Mouse (Mus musculus): ENCODE measurements around the gene Fzd9. TPM values are rescaled to one million over a fixed set of nuclear protein-coding genes. Genes with fewer than 3 reads are reported as not detected.
A peak's percentile ranks its signal among the peaks of the same experiment; 100 is the strongest.

Fzd9 gene
- polyA plus RNA-seq (2012; rRNA removed) = 0.06 and 0.58 TPM in 2 replicates

DNA sequence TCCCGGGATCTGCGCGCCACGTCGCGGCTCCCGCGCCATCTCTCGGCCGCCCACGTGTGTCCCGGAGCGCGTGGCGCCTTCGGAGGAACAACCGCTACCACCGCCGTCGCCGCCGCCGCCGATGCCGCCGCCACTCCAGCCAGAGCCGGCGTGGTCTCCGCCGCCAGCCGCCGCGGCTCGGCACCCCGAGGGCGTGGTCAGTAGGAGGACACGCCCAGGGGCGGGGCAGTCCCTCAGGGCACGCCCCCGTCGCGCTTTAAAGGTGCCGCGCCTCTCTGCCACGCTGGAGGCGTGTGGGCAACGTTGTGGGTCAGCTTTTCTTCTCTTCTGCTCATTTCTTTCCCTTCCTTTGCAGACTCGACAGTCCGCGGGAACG is at the start of gene Fzd9:
TSS of gene Fzd9 (minus strand) at position 152 of the 376 bp plus-strand sequence.
- TF ChIP-seq CTCF (IDR thresholded peaks at IDR 0.05; ENCODE audit: borderline replicate concordance, control insufficient read depth, extremely low read depth, insufficient read depth, low read length, poor library complexity) (no peak), POLR2A (IDR thresholded peaks at IDR 0.05; ENCODE audit: control insufficient read depth, extremely low read depth, insufficient read depth, low read length, poor library complexity) (no peak; the same call in 1 of the 2 replicates)
- under 1% methylated on average over 51 of the region's 51 CpGs for WGBS
- peaks cover 6% of the 10 kb centered on the region for H3K36me3 ChIP-seq (ENCODE audit: control insufficient read depth, insufficient read depth, low read length)

DNA sequence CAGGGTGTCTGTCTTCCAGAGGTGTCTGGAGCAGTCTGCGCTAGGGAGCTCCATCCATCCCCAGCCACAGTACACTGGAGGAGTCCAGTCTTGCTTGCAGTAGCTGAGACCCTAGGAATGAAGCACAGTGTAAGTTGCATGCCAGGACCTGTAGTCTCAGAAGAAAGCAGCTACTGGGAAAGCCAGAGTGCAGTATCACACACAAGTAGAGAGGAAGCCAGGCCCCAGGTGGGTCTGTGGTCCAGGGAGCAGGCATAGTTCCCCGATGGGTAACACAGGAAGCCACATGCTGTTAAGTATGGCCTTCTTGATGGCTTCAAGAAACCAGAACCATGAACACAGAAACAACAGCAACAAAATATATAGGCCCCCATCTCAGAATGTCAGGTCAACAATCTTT is 41.0 kb upstream of the Fzd9 start:
- Histone ChIP-seq H3K27me3 (ENCODE audit: control insufficient read depth, insufficient read depth, low read length) (no peaks in the 10 kb centered on the region), H3K36me3 (ENCODE audit: control insufficient read depth, insufficient read depth, low read length) (no peaks in the 10 kb centered on the region), H3K27ac (ENCODE audit: control insufficient read depth, insufficient read depth, low read length) (no peak overlapping the region), H3K4me3 (ENCODE audit: control insufficient read depth, insufficient read depth, low read length) (no peak overlapping the region), H3K4me1 (replicated peaks; ENCODE audit: control insufficient read depth, insufficient read depth, low read length) (no peaks in the 10 kb centered on the region)
- TF ChIP-seq POLR2A (IDR thresholded peaks at IDR 0.05; ENCODE audit: control insufficient read depth, extremely low read depth, insufficient read depth, low read length, poor library complexity) (no peak), CTCF (IDR thresholded peaks at IDR 0.05; ENCODE audit: borderline replicate concordance, control insufficient read depth, extremely low read depth, insufficient read depth, low read length, poor library complexity) (no peak)
- DNase-seq = no peak
- WGBS = 50% methylated on average over 2 of the region's 2 CpGs

More for the DNA sequence above, at the start of gene Fzd9:
- DNase-seq = peak; percentile 71
- peaks cover 7% of the 10 kb centered on the region; the same call in 1 of the 2 replicates for H3K27me3 ChIP-seq (ENCODE audit: control insufficient read depth, insufficient read depth, low read length)
- peaks cover 15% of the 10 kb centered on the region for H3K4me1 ChIP-seq (replicated peaks; ENCODE audit: control insufficient read depth, insufficient read depth, low read length)
- H3K27ac ChIP-seq (ENCODE audit: control insufficient read depth, insufficient read depth, low read length) = no peak within 1 kb of the TSS
- H3K4me3 ChIP-seq (ENCODE audit: control insufficient read depth, insufficient read depth, low read length) = peak within 1 kb of the TSS; percentile 45

DNA sequence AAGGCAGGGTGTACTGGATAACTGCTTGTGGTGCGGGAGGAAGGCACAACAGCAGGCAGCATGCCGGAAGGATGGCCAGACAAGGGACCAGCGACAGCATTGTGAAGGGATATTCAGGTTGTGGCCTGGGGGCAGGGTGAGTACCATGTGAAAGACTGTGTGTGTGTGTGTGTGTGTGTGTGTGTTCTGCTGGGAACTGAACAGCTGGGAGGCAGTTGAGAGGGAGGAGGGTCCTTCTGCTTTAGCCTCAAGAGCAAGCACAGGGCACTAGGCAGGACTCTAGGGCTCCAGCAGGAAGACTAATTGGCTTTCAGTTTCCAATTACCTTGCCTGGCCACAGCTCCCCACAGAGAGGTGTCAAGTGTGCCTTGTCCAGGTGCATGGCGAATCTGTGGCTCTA is 40.2 kb upstream of the Fzd9 start:
- no peaks in the 10 kb centered on the region for H3K27me3 ChIP-seq (ENCODE audit: control insufficient read depth, insufficient read depth, low read length)
- DNase-seq = no peak
- no peaks in the 10 kb centered on the region for H3K4me1 ChIP-seq (replicated peaks; ENCODE audit: control insufficient read depth, insufficient read depth, low read length)
- H3K27ac ChIP-seq (ENCODE audit: control insufficient read depth, insufficient read depth, low read length) = no peak overlapping the region
- no peak for TF ChIP-seq POLR2A (IDR thresholded peaks at IDR 0.05; ENCODE audit: control insufficient read depth, extremely low read depth, insufficient read depth, low read length, poor library complexity)
- 82% methylated on average over 4 of the region's 4 CpGs for WGBS
- no peaks in the 10 kb centered on the region for H3K36me3 ChIP-seq (ENCODE audit: control insufficient read depth, insufficient read depth, low read length)
- H3K4me3 ChIP-seq (ENCODE audit: control insufficient read depth, insufficient read depth, low read length) = no peak overlapping the region

DNA sequence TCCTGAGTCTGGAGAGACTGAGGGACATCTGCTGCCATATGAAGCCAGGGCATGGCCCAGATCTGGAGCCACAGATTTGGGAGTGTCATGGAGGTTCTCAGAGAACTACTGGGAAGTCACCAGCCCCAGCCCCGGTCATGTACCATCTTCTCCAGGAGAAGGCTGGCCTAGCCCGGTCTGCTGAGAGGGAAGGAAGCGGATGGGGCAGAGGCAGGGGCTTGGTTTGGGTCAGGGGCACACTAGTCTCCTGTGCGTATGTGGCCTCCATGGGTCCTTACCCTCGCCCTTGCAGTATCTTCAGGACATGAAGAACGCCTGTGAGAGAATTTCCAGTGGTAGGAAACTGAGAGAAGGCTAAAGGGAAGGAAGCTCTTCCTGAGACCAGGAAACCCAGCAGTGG is 39.7 kb upstream of the Fzd9 start:
- Histone ChIP-seq H3K4me1 (replicated peaks; ENCODE audit: control insufficient read depth, insufficient read depth, low read length) (no peaks in the 10 kb centered on the region), H3K27ac (ENCODE audit: control insufficient read depth, insufficient read depth, low read length) (no peak overlapping the region), H3K27me3 (ENCODE audit: control insufficient read depth, insufficient read depth, low read length) (no peaks in the 10 kb centered on the region), H3K36me3 (ENCODE audit: control insufficient read depth, insufficient read depth, low read length) (no peaks in the 10 kb centered on the region), H3K4me3 (ENCODE audit: control insufficient read depth, insufficient read depth, low read length) (no peak overlapping the region)
- no peak for DNase-seq
- WGBS = 93% methylated on average over 6 of the region's 6 CpGs
- TF ChIP-seq CTCF (IDR thresholded peaks at IDR 0.05; ENCODE audit: borderline replicate concordance, control insufficient read depth, extremely low read depth, insufficient read depth, low read length, poor library complexity) = no peak
- TF ChIP-seq POLR2A (IDR thresholded peaks at IDR 0.05; ENCODE audit: control insufficient read depth, extremely low read depth, insufficient read depth, low read length, poor library complexity) = no peak

DNA sequence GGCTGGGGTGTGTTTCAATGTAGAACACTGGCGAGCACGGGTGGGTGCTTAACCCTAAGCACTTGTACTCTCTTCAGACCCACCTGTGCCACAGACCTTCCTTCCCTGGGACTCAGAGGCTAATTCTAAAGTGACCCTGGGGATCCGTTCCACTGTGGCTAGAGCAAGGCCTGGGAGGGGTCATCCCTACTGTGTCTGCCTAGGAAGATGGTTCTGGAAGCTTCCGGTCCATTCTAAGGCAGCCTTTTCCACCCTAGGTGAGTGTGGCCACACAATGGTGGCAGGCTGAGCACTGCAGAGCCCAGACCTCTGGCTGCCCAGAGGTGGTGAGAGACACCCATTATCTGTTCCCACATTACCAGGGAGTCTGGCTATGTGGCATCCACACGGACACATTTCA is 35.9 kb upstream of the Fzd9 start:
- H3K27ac ChIP-seq (ENCODE audit: control insufficient read depth, insufficient read depth, low read length) = no peak overlapping the region
- no peaks in the 10 kb centered on the region for H3K27me3 ChIP-seq (ENCODE audit: control insufficient read depth, insufficient read depth, low read length)
- 91% methylated on average over 5 of the region's 5 CpGs for WGBS
- H3K4me3 ChIP-seq (ENCODE audit: control insufficient read depth, insufficient read depth, low read length) = no peak overlapping the region
- no peaks in the 10 kb centered on the region for H3K4me1 ChIP-seq (replicated peaks; ENCODE audit: control insufficient read depth, insufficient read depth, low read length)
- DNase-seq = no peak
- H3K36me3 ChIP-seq (ENCODE audit: control insufficient read depth, insufficient read depth, low read length) = no peaks in the 10 kb centered on the region
- TF ChIP-seq CTCF (IDR thresholded peaks at IDR 0.05; ENCODE audit: borderline replicate concordance, control insufficient read depth, extremely low read depth, insufficient read depth, low read length, poor library complexity) = no peak
- TF ChIP-seq POLR2A (IDR thresholded peaks at IDR 0.05; ENCODE audit: control insufficient read depth, extremely low read depth, insufficient read depth, low read length, poor library complexity) = no peak

DNA sequence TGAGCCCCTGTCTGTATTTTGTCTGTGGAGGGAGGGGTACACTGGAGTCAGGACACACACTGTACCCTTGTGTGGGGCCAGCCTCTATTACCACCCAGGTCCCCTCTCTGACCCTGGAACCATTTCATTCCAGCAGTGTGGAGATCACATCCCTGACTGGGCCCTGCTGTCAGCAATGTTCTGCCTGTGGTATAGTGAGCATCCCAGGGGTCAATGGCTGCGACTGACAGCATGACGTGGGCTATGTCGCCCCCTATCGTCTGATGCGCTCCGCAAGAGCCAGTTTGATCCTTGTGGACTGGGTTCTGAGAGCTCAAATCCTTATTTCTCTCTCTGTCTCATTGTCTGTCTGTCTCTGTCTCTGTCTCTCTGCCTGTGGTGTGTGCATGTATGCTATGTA is 35.2 kb upstream of the Fzd9 start:
- Histone ChIP-seq H3K27ac (ENCODE audit: control insufficient read depth, insufficient read depth, low read length) (no peak overlapping the region), H3K4me1 (replicated peaks; ENCODE audit: control insufficient read depth, insufficient read depth, low read length) (no peaks in the 10 kb centered on the region), H3K4me3 (ENCODE audit: control insufficient read depth, insufficient read depth, low read length) (no peak overlapping the region), H3K27me3 (ENCODE audit: control insufficient read depth, insufficient read depth, low read length) (no peaks in the 10 kb centered on the region), H3K36me3 (ENCODE audit: control insufficient read depth, insufficient read depth, low read length) (no peaks in the 10 kb centered on the region)
- TF ChIP-seq CTCF (IDR thresholded peaks at IDR 0.05; ENCODE audit: borderline replicate concordance, control insufficient read depth, extremely low read depth, insufficient read depth, low read length, poor library complexity) (peak; percentile 80; the same call in 1 of the 2 replicates), POLR2A (IDR thresholded peaks at IDR 0.05; ENCODE audit: control insufficient read depth, extremely low read depth, insufficient read depth, low read length, poor library complexity) (no peak)
- 2% methylated on average over 6 of the region's 6 CpGs for WGBS
- peak; percentile 68 for DNase-seq

DNA sequence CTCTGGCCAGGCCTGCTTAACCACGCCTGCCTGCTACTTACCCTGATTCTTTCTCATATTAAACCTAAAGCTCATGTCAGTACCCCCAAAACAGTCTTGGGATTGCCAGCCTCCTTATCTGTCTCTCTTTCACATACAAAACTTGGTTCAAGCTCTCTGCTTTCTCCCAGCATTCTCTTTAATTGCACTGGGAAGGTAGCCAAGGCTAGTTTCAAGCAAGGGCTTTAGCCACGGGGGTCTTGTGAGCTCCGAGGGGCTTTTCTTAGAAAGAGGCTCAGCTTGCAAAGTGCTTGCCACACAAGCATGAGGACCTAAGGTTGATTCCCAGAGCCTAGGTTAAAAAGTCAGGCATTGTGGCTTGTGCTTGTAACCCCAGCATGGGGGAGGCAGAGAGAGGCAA is 34.2 kb upstream of the Fzd9 start:
- Histone ChIP-seq H3K4me1 (replicated peaks; ENCODE audit: control insufficient read depth, insufficient read depth, low read length) (no peaks in the 10 kb centered on the region), H3K4me3 (ENCODE audit: control insufficient read depth, insufficient read depth, low read length) (no peak overlapping the region), H3K27ac (ENCODE audit: control insufficient read depth, insufficient read depth, low read length) (no peak overlapping the region), H3K36me3 (ENCODE audit: control insufficient read depth, insufficient read depth, low read length) (no peaks in the 10 kb centered on the region), H3K27me3 (ENCODE audit: control insufficient read depth, insufficient read depth, low read length) (no peaks in the 10 kb centered on the region)
- no peak for TF ChIP-seq CTCF (IDR thresholded peaks at IDR 0.05; ENCODE audit: borderline replicate concordance, control insufficient read depth, extremely low read depth, insufficient read depth, low read length, poor library complexity)
- no peak for TF ChIP-seq POLR2A (IDR thresholded peaks at IDR 0.05; ENCODE audit: control insufficient read depth, extremely low read depth, insufficient read depth, low read length, poor library complexity)
- WGBS = 90% methylated on average over 3 of the region's 3 CpGs
- no peak for DNase-seq
